Mouse (Mus musculus) forebrain, embryonic 11.5 days (tissue): Measurements from ENCODE around the gene Nav2. TPM values are rescaled to one million over a fixed set of nuclear protein-coding genes. Genes with fewer than 3 reads are reported as not detected.

Experiments used
- ATAC-seq: fragments of 200-750 bp; cut with Nextera tagmentation; replicated peaks from 2 replicates; pipeline ENCODE4 v1.8.0; 2017; ENCODE audit warnings: moderate TSS enrichment; ENCODE audit not compliant: low FRiP score
- DNase-seq: peaks from one replicate; pipeline ENCODE4 v3.0.0-alpha.2; 2017; ENCODE audit warnings: low spot score
- H3K27ac ChIP-seq: fragments of 300-500 bp; sonication (generic); 2 replicates; pipeline ENCODE4 v1.5.1; 2014; ENCODE audit warnings: low read depth, low read length
- H3K27me3 ChIP-seq: fragments of 300-500 bp; sonication (generic); 2 replicates; pipeline ENCODE4 v1.6.1; 2014; ENCODE audit warnings: mild to moderate bottlenecking, low read length, mixed read lengths; ENCODE audit not compliant: control insufficient read depth, insufficient read depth
- H3K36me3 ChIP-seq: fragments of 300-500 bp; sonication (generic); 2 replicates; pipeline ENCODE4 v1.6.1; 2014; ENCODE audit warnings: mild to moderate bottlenecking, low read length, moderate library complexity, mixed read lengths; ENCODE audit not compliant: control insufficient read depth, insufficient read depth
- H3K4me1 ChIP-seq: fragments of 300-500 bp; sonication (generic); replicated peaks from 2 replicates; pipeline ENCODE4 v1.6.1; 2014; ENCODE audit warnings: low read length, mixed read lengths; ENCODE audit not compliant: control insufficient read depth, insufficient read depth
- H3K4me2 ChIP-seq: fragments of 300-500 bp; sonication (generic); 2 replicates; pipeline ENCODE4 v1.6.1; 2014; ENCODE audit warnings: low read depth, mild to moderate bottlenecking, low read length, moderate library complexity, mixed read lengths; ENCODE audit not compliant: severe bottlenecking
- H3K4me3 ChIP-seq: fragments of 300-500 bp; sonication (generic); 2 replicates; pipeline ENCODE4 v1.5.1; 2014; ENCODE audit warnings: low read depth, low read length
- H3K9ac ChIP-seq: fragments of 300-500 bp; sonication (generic); 2 replicates; pipeline ENCODE4 v1.6.1; 2014; ENCODE audit warnings: low read length
- H3K9me3 ChIP-seq: fragments of 300-500 bp; sonication (generic); 2 replicates; pipeline ENCODE4 v1.6.1; 2016; ENCODE audit warnings: low read length, mixed read lengths; ENCODE audit not compliant: control insufficient read depth
- WGBS: fragments of 180-500 bp; shearing (Covaris S2); extraction: QIAGEN DNeasy Blood & Tissue Kit; methylation state at CpG from one replicate; pipeline ENCODE4 v1.1.7; 2014; 5-methylcytosine and 5-hydroxymethylcytosine counted together
- polyA plus RNA-seq: library from polyadenylated mRNA; unstranded; fragments of >200 nt; fragmentation: Nextera tagmentation; extraction: Ambion mirVana; gene quantifications from 2 replicates; pipeline ENCODE4 v1.2.1, GENCODE M21; 2014

Gene Nav2
- polyA plus RNA-seq, 1 experiment from 2014 or later, result 7.2 TPM

DNA sequence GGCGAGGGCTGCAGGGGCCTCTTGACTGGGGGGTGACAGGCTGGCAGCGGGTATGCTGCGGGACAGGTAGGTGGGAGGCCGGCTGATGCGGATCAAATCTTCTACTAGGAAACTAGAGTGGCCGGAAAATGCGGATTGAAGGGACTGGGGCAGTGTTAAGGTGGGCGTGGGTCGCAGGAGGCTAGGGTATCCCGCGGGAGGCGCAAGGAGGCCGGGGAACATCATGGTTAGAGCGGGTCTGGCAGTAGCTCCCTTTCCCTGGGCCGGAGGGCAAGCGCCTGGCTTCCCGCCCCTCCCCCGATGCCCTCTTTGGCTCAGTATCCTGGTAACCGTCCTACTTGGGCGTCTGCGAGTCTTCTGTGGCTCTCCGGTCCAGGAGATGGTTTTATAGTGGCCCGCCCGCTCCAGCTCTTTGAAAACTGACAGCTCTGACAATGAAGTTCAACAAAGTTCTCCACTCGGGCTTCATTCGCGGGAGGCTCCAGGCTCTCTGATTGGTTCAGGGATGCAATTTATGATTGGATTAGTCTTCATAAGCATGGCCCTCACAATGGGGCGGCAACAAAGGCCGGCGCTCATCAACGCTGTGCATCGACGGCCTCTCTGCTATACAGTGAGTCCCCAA, 728.1 kb downstream of the Nav2 start, which contains the start of gene Dbx1:
TSS of gene Dbx1 (minus strand) at position 359 of the 625 bp plus-strand sequence.
- ATAC-seq, result peak; percentile 76
- peak within 1 kb of the TSS; percentile 39; the same call in 1 of the 2 replicates for H3K9ac ChIP-seq
- no peak within 1 kb of the TSS for H3K27ac ChIP-seq
- H3K9me3 ChIP-seq, result no peaks in the 10 kb centered on the region
- peak within 1 kb of the TSS; percentile 24 for H3K4me3 ChIP-seq
- H3K4me1 ChIP-seq, result peaks cover 46% of the 10 kb centered on the region
- H3K27me3 ChIP-seq, result peaks cover 66% of the 10 kb centered on the region
- H3K36me3 ChIP-seq, result no peaks in the 10 kb centered on the region
- peak; percentile 83 for DNase-seq
- H3K4me2 ChIP-seq, result peak within 1 kb of the TSS; percentile 42
- WGBS, result under 1% methylated on average over 32 of the region's 33 CpGs

DNA sequence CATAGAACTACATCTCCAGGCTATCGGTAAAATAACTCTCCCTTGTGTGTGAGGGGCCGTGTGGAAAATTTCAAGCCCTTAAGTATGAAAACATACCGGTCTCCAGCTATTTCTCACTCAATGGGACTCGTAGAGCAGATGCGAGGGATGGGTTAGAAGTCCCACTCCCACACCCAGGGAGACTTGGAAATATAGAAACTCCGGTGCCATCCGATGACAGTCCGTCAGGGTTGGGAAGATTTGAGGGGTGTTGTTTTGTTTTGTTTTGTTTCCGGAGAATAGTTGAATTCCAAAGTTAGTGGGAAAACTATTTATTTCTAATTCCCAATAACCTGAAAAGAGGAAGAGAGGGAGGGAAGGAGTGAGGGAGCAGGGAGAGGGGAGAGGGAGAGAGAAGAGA, 728.8 kb downstream of the Nav2 start:
- Histone ChIP-seq H3K27me3 (peaks cover 66% of the 10 kb centered on the region), H3K36me3 (no peaks in the 10 kb centered on the region), H3K9me3 (no peaks in the 10 kb centered on the region), H3K9ac (no peak overlapping the region), H3K27ac (no peak overlapping the region), H3K4me3 (no peak overlapping the region), H3K4me2 (no peak overlapping the region), H3K4me1 (peaks cover 46% of the 10 kb centered on the region)
- no peak for DNase-seq
- ATAC-seq, result no peak
- under 1% methylated on average over 9 of the region's 9 CpGs for WGBS

DNA sequence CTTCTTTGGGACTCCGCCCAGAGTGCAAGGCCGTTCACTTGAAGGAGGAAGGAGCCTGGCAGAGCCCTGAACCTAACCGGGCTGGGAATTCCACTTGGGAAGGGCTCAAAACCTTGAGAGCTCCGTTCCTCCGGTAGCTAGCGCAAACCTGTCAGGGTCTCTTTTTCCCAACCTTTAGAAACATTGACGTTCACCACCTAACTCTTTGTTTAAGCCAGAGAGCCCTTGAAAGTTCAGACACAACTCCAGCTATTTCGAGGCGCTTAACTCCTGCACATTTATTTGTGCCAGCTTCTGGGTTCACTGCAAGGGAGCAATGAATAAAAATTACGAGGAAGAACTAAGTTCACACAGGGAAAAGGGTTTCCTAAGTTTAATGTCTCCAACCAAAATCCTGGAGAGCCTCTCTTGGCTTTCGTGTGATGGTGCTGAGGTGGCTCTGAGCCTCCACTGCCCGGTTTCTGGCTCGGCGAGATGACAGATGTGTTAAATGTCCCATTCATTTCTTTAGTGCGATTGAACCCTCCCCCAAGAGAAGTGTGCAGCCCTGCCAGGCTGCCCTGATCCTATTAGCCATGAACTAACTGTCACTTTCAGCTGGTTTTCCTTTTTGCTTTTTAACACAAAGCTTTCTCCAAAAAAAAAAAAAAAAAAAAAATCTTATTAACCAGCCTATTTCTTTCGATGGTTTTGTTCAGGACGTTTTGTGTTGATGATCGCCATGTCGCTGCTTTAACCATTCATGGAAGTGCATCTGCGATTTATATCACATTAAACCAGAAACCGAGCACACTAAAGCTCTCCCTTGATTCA, 729.5 kb downstream of the Nav2 start:
- no peak overlapping the region for H3K27ac ChIP-seq
- H3K27me3 ChIP-seq, result peaks cover 65% of the 10 kb centered on the region
- H3K4me2 ChIP-seq, result peak overlapping the region; percentile 24; the same call in 1 of the 2 replicates
- H3K9me3 ChIP-seq, result no peaks in the 10 kb centered on the region
- H3K4me1 ChIP-seq, result peaks cover 44% of the 10 kb centered on the region
- ATAC-seq, result no peak
- H3K4me3 ChIP-seq, result no peak overlapping the region
- under 1% methylated on average over 21 of the region's 21 CpGs for WGBS
- no peak for DNase-seq
- H3K36me3 ChIP-seq, result no peaks in the 10 kb centered on the region
- H3K9ac ChIP-seq, result no peak overlapping the region

DNA sequence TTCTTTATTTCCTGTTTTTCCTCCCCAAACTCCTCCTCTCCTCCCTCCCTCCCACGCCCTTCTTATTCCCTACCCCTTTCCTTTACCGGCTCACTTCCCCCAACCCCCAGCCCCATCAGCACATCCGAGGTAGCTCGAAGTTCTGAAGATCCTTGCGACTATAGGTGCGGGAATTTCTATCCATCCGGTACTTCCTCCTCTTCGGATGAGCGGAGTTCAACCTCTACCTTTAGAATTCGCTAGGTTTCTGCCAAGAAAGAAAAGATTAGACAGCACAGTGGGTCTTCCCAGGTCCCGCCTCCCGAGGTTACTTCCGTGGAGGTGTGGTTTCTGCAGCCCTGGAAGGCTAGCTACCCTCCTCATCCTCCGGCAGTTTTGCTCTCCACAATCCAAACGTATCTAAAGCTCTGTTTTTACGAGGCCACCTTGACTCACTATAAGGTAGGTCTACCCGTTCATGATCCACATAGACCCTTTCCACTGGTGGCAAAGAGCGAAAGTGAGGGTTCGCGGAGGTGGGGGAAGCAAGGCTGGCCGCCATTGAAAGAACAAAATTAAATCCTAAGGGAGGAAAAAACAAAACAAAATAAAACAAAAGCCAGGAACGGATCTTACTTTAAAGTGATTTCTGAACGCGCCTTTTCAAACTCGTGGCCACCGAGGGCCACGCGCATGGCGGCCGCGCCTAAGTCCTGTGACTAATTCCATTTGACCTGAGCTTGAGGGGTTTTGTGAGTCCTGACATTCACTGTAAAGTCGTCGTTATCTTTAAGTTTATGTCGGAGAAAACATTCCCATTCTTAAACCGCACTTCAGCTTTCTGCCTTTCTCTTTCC, 730.6 kb downstream of the Nav2 start:
- Histone ChIP-seq H3K4me1 (peaks cover 40% of the 10 kb centered on the region), H3K27me3 (peaks cover 69% of the 10 kb centered on the region), H3K9ac (no peak overlapping the region), H3K36me3 (no peaks in the 10 kb centered on the region), H3K4me3 (no peak overlapping the region), H3K4me2 (peak overlapping the region; percentile 16; the same call in 1 of the 2 replicates), H3K27ac (no peak overlapping the region), H3K9me3 (no peaks in the 10 kb centered on the region)
- WGBS, result under 1% methylated on average over 35 of the region's 35 CpGs
- ATAC-seq (no peak), DNase-seq (no peak)

DNA sequence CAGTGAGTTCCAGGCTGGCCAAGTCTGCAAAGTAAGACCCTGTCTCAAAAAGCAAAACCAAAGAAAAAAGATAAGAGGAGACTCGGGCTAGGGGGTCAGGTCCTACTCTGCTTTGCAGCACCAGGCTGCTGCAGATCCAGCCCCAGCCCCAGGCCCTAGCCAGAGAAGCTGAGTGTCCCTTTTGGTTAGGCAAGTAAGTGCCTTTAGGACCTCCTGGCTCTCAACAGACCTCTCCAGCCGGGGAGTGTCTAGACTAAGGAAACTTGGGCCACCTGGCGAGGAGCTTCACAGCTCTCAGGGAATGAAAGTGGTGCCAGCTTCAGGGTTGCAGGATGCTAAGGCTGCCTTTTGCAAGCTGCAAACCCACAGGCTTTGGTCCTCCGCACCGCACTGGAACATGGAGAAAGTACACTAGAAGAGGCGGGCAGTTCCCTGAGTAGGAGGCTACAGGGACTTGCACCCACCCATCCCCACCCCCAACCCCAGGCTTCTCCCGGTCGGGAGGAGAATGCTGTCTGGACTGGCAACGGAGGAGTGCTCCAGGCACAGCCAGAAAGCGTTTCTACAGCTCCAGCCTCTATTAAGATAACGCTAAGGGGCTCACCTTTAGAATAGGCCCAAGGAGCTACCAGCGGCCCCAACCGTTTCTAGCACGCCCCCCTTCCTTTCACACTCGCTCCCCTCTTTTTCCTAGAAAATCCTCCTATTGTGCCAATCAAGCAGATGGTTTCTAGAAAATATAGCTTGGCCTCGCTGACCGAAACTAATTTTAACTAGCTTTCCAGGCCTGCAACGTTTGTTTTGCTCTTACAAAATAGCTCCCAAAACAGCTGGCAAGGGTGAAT, 731.6 kb downstream of the Nav2 start:
- Histone ChIP-seq H3K9ac (no peak overlapping the region), H3K4me3 (no peak overlapping the region), H3K9me3 (no peaks in the 10 kb centered on the region), H3K36me3 (no peaks in the 10 kb centered on the region), H3K27me3 (peaks cover 69% of the 10 kb centered on the region), H3K27ac (peak overlapping the region; percentile 13; the same call in 1 of the 2 replicates), H3K4me1 (peaks cover 35% of the 10 kb centered on the region), H3K4me2 (no peak overlapping the region)
- DNase-seq (peak; percentile 63), ATAC-seq (peak; percentile 28; the same call in 1 of the 2 replicates)
- WGBS, result 2% methylated on average over 18 of the region's 18 CpGs

DNA sequence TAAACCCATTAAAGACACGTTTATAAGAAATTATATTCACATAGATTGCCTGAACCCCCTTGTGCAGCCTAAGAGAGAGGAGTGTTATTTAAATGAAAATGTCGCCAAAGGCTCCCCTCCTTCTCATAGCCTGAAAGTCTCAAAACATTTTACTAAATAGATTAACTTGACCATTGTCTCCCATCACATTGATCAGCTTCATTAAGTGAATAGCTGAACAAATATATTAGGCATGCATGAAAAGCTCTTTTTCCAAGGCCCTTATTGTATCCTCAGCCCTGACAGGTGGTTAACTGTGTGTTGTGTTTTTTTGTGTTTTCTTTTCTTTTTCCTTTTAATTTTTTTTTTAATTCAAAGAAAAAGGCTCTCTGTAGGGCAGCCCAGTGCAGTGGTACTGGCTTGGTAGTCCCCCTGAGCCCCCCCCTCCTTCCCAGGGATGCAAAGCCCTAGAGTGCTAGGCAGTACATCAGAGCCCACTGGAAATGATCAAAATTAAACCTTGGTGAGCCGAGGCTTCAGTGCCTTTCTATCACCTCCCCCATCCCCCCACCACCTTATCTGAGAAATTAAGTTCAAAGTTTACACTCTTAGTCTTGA, 732.3 kb downstream of the Nav2 start:
- Histone ChIP-seq H3K4me1 (peaks cover 29% of the 10 kb centered on the region), H3K4me3 (no peak overlapping the region), H3K36me3 (no peaks in the 10 kb centered on the region), H3K27me3 (peaks cover 62% of the 10 kb centered on the region), H3K9ac (no peak overlapping the region), H3K4me2 (no peak overlapping the region), H3K27ac (no peak overlapping the region), H3K9me3 (no peaks in the 10 kb centered on the region)
- DNase-seq (no peak), ATAC-seq (peak; percentile 59)
- WGBS, result 5% methylated on average over 3 of the region's 3 CpGs
